Mouse (Mus musculus) telencephalon, adult 2 months (tissue): ENCODE measurements around the gene Smim26.

Experiments
- DNase-seq: peaks from one replicate; pipeline ENCODE4 v3.0.0-alpha.2; 2011; ENCODE audit warnings: low read depth, low spot score

The Smim26 gene

DNA sequence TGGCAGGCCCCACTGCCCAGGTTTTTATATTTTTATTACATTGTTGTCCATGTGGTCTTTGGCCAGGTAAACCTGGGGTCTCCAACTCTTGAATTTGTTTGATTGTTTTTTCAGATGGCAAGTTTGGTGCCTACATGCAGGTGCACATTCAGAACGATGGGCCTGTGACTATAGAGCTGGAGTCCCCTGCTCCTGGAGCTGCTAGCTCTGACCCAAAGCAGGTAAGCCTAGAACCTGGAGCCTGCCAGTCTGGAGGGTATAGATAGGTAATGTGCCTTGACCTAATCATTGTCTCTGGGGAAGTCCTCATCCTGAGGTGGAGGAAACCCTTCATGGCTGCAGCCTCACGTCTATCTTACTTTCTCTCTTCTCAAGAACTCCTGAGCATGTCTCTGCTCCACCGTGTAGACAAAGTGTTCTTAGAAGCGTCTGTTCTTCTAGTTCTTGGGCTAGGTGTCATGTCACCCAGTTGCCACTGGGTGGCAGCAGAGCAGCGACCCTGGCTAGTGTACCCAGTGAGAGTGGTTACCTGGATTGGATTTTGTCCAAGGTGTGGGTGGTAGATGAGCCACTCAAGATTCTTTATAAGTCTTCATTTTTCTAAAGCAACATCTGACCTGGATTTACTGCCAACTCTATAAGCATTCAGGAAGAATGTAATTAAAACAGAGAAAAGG, 41.9 kb downstream of the Smim26 start:
- peak; percentile 52 for DNase-seq

DNA sequence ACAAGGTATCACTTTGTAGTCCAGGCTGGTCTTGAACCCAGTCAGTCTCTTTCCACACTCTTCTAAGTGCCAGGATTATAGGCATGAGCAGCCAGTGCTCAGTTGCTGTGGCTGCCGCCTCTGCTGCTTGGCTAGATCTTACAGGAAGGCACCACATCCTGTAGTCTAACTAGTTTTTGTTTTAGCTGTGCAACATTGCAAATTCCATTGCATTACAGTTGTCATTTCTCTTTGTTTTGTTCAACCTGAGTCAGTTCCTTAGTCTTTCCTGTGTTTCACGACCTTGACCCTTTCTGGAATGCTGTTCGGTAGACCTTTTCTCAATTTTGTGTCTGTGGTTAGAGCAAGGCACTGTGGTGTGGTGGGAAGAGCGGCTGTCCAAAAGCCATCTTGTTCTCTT, 43.4 kb downstream of the Smim26 start:
- DNase-seq, result no peak

GRCm38 (mm10) chr2:144637671-144638395, 44.0 kb downstream of the Smim26 start:
- DNase-seq, result no peak

DNA sequence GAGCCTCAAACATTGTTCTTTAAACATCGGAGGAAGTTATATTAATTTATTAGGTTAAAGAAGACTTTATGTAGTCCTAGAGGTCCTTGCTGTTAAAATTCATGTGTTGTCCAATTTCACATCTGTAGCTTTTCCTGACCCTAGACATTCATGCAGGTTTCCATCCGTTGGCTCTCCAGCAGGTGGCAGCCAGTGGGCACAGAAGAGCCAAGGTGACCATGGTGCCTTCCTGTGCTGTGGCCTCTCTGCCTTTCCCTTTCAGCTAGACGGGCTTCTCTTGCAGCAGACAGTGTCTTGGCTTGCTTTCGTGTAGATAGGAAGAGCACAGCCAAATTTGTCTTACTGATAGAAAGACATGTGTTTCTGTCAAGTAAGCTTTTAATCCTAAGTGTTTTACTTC, 44.9 kb downstream of the Smim26 start:
- DNase-seq, result no peak

DNA sequence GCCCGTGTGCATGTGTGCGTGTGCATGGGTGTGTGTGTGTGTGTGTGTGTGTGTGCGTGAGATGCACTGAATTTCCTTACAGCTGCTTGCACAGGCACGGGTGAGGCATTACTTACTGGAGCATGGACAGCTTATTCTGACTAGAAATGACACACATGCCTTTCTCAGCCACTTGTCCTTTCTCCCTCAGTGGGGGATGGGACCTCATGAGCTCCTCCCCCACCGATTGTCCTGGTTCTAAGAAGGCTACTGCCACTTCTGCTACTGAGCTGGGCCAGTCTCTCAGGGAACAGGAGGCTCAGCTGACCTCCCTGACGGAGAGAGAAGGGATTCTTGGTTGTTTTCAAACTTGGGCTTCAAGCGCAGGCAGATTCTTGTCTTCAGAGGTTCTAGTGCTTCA, 46.2 kb downstream of the Smim26 start:
- no peak for DNase-seq

GRCm38 (mm10) chr2:144641991-144642390, 48.1 kb downstream of the Smim26 start:
- DNase-seq, result no peak
